Mouse (Mus musculus) kidney, postnatal 10 days (tissue): ENCODE measurements around the gene Klc4.

Experiments
- DNase-seq: peaks from one replicate; pipeline ENCODE4 v3.0.0; 2021; ENCODE audit warnings: mixed read lengths

Gene Klc4

GRCm38 (mm10) chr17:46588173-46588572 lies 57.6 kb downstream of the Klc4 start:
- no peak for DNase-seq

- no peak for DNase-seq
These were observed 59.5 kb downstream of the Klc4 start for GRCm38 (mm10) chr17:46586327-46586726.
